Mouse (Mus musculus) MEL (cell line): ENCODE measurements at regions not wholly inside any gene's neighbourhood (a gene's known extent, or its start where the extent isn't known, plus 50 kb on each side); places are given as distances from the start of the nearest gene placed in this dataset.

Source experiments
- ELF1 ChIP-seq: IDR thresholded peaks from 2 replicates; pipeline ENCODE4 v1.6.1; 2014; ENCODE audit warnings: low read depth, mild to moderate bottlenecking, inconsistent platforms, low read length, improper control_type of control experiment, moderate library complexity
- POLR2A ChIP-seq, 2 experiments: IDR thresholded peaks; 2 replicates each; pipeline ENCODE4 v1.6.1; 2011 to 2012; ENCODE audit warnings: low read length in 2 of 2, mild to moderate bottlenecking in 2 of 2, control low read depth in 1 of 2, improper control_type of control experiment in 1 of 2, low read depth in 1 of 2, moderate library complexity in 1 of 2; ENCODE audit not compliant: control insufficient read depth in 1 of 2, insufficient read depth in 1 of 2, poor library complexity in 1 of 2

GRCm38 (mm10) chr11:117598170-117598583, 55.9 kb upstream of the Tnrc6c start:
- TF ChIP-seq ELF1 = no peak
- TF ChIP-seq POLR2A (IDR thresholded peaks at IDR 0.05; ENCODE audit: control insufficient read depth in 1 of 2, insufficient read depth in 1 of 2, low read depth in 1 of 2, low read length in 2 of 2, poor library complexity in 1 of 2) = no peak
